Mouse (Mus musculus) limb, embryonic 11.5 days (tissue): ENCODE results near the gene Wars. TPM values are rescaled to one million over a fixed set of nuclear protein-coding genes. Genes with fewer than 3 reads are reported as not detected.

Source experiments
- ATAC-seq: fragments of 200-750 bp; cut with Nextera tagmentation; 2 replicates; pipeline ENCODE4 v1.8.0; 2017; ENCODE audit warnings: low read depth; ENCODE audit not compliant: insufficient number of reproducible peaks, low FRiP score, low TSS enrichment
- DNase-seq: peaks from one replicate; pipeline ENCODE4 v3.0.0-alpha.2; 2015; ENCODE audit warnings: low spot score
- H3K27ac ChIP-seq: fragments of 300-500 bp; sonication (generic); replicated peaks from 2 replicates; pipeline ENCODE4 v1.5.1; 2014; ENCODE audit warnings: low read depth, mild to moderate bottlenecking, low read length
- H3K27me3 ChIP-seq: fragments of 300-500 bp; sonication (generic); 2 replicates; pipeline ENCODE4 v1.6.1; 2014; ENCODE audit warnings: mild to moderate bottlenecking, low read length, mixed read lengths; ENCODE audit not compliant: control insufficient read depth, insufficient read depth
- H3K36me3 ChIP-seq: fragments of 300-500 bp; sonication (generic); 2 replicates; pipeline ENCODE4 v1.6.1; 2014; ENCODE audit warnings: mild to moderate bottlenecking, low read length, moderate library complexity, mixed read lengths; ENCODE audit not compliant: control insufficient read depth, insufficient read depth
- H3K4me1 ChIP-seq: fragments of 300-500 bp; sonication (generic); 2 replicates; pipeline ENCODE4 v1.6.1; 2014; ENCODE audit warnings: low read length, mixed read lengths; ENCODE audit not compliant: control insufficient read depth, insufficient read depth
- H3K4me2 ChIP-seq: fragments of 300-500 bp; sonication (generic); 2 replicates; pipeline ENCODE4 v1.6.1; 2014; ENCODE audit warnings: low read depth, mild to moderate bottlenecking, moderate library complexity; ENCODE audit not compliant: severe bottlenecking
- H3K4me3 ChIP-seq: fragments of 300-500 bp; sonication (generic); 2 replicates; pipeline ENCODE4 v1.5.1; 2014; ENCODE audit warnings: low read depth, low read length
- H3K9ac ChIP-seq: fragments of 300-500 bp; sonication (generic); 2 replicates; pipeline ENCODE4 v1.6.1; 2014; ENCODE audit warnings: mild to moderate bottlenecking, low read length
- H3K9me3 ChIP-seq: fragments of 300-500 bp; sonication (generic); 2 replicates; pipeline ENCODE4 v1.6.1; 2016; ENCODE audit warnings: low read length; ENCODE audit not compliant: control insufficient read depth
- WGBS: fragments of 180-500 bp; shearing (Covaris S2); extraction: QIAGEN DNeasy Blood & Tissue Kit; methylation state at CpG from one replicate; pipeline ENCODE4 v1.1.7; 2014; 5-methylcytosine and 5-hydroxymethylcytosine counted together
- polyA plus RNA-seq: library from polyadenylated mRNA; unstranded; fragments of >200 nt; fragmentation: Nextera tagmentation; extraction: Ambion mirVana; gene quantifications from 2 replicates; pipeline ENCODE4 v1.2.1, GENCODE M21; 2014

Wars gene
- polyA plus RNA-seq, 1 experiment from 2014 or later, result 117 TPM

GRCm38 (mm10) chr12:108858486-108858885, 35.5 kb downstream of the Wars start:
- Histone ChIP-seq H3K27me3 (no peaks in the 10 kb centered on the region), H3K4me2 (no peak overlapping the region), H3K27ac (no peak overlapping the region), H3K4me3 (no peak overlapping the region), H3K4me1 (no peaks in the 10 kb centered on the region), H3K36me3 (peaks cover 3% of the 10 kb centered on the region), H3K9ac (no peak overlapping the region), H3K9me3 (no peaks in the 10 kb centered on the region)
- WGBS, result 85% methylated on average over 5 of the region's 5 CpGs
- ATAC-seq (no peak), DNase-seq (no peak)

GRCm38 (mm10) chr12:108857589-108858184, 36.3 kb downstream of the Wars start:
- ATAC-seq, result no peak
- no peak overlapping the region for H3K4me3 ChIP-seq
- 82% methylated on average over 7 of the region's 7 CpGs for WGBS
- H3K27ac ChIP-seq, result no peak overlapping the region
- H3K36me3 ChIP-seq, result no peaks in the 10 kb centered on the region; the same call in 1 of the 2 replicates
- no peaks in the 10 kb centered on the region for H3K9me3 ChIP-seq
- DNase-seq, result no peak
- H3K27me3 ChIP-seq, result no peaks in the 10 kb centered on the region
- no peak overlapping the region for H3K4me2 ChIP-seq
- H3K4me1 ChIP-seq, result no peaks in the 10 kb centered on the region
- no peak overlapping the region for H3K9ac ChIP-seq

- Histone ChIP-seq H3K36me3 (no peaks in the 10 kb centered on the region; the same call in 1 of the 2 replicates), H3K27me3 (no peaks in the 10 kb centered on the region), H3K9me3 (no peaks in the 10 kb centered on the region), H3K4me2 (no peak overlapping the region), H3K4me1 (no peaks in the 10 kb centered on the region), H3K4me3 (no peak overlapping the region), H3K9ac (no peak overlapping the region), H3K27ac (no peak overlapping the region)
- DNase-seq (no peak), ATAC-seq (no peak)
- 88% methylated on average over 7 of the region's 7 CpGs for WGBS
Observed at GRCm38 (mm10) chr12:108857109-108857508, 36.9 kb downstream of the Wars start.

- H3K27ac ChIP-seq, result no peak overlapping the region
- H3K4me2 ChIP-seq, result no peak overlapping the region
- ATAC-seq (no peak), DNase-seq (no peak)
- 92% methylated on average over 8 of the region's 8 CpGs for WGBS
- no peak overlapping the region for H3K4me3 ChIP-seq
- no peaks in the 10 kb centered on the region for H3K4me1 ChIP-seq
- no peaks in the 10 kb centered on the region for H3K27me3 ChIP-seq
- H3K9ac ChIP-seq, result no peak overlapping the region
- H3K9me3 ChIP-seq, result no peaks in the 10 kb centered on the region
- H3K36me3 ChIP-seq, result no peaks in the 10 kb centered on the region; the same call in 1 of the 2 replicates
Observed at GRCm38 (mm10) chr12:108856186-108856585, 37.8 kb downstream of the Wars start.

GRCm38 (mm10) chr12:108855081-108855480, 38.9 kb downstream of the Wars start:
- ATAC-seq, result no peak
- no peaks in the 10 kb centered on the region for H3K9me3 ChIP-seq
- H3K4me2 ChIP-seq, result no peak overlapping the region

GRCm38 (mm10) chr12:108852822-108853221, 41.2 kb downstream of the Wars start:
- ATAC-seq, result no peak
- no peak for DNase-seq
- Histone ChIP-seq H3K4me3 (no peak overlapping the region), H3K4me1 (no peaks in the 10 kb centered on the region), H3K27ac (no peak overlapping the region), H3K36me3 (no peaks in the 10 kb centered on the region; the same call in 1 of the 2 replicates), H3K4me2 (no peak overlapping the region), H3K9ac (no peak overlapping the region), H3K9me3 (no peaks in the 10 kb centered on the region), H3K27me3 (no peaks in the 10 kb centered on the region)
- WGBS, result 85% methylated on average over 8 of the region's 8 CpGs

More at GRCm38 (mm10) chr12:108855081-108855480, 38.9 kb downstream of the Wars start:
- no peak overlapping the region for H3K9ac ChIP-seq
- H3K4me1 ChIP-seq, result no peaks in the 10 kb centered on the region
- no peak for DNase-seq
- 87% methylated on average over 10 of the region's 10 CpGs for WGBS
- no peaks in the 10 kb centered on the region for H3K36me3 ChIP-seq
- no peak overlapping the region for H3K4me3 ChIP-seq
- H3K27ac ChIP-seq, result no peak overlapping the region
- H3K27me3 ChIP-seq, result no peaks in the 10 kb centered on the region

GRCm38 (mm10) chr12:108850886-108851285, 43.1 kb downstream of the Wars start:
- H3K36me3 ChIP-seq, result peaks cover 2% of the 10 kb centered on the region; the same call in 1 of the 2 replicates
- no peak for DNase-seq
- ATAC-seq, result no peak
- no peak overlapping the region for H3K4me2 ChIP-seq
- H3K4me3 ChIP-seq, result no peak overlapping the region
- no peak overlapping the region for H3K9ac ChIP-seq
- WGBS, result 95% methylated on average over 8 of the region's 8 CpGs
- H3K27ac ChIP-seq, result no peak overlapping the region
- no peaks in the 10 kb centered on the region for H3K27me3 ChIP-seq
- no peaks in the 10 kb centered on the region for H3K9me3 ChIP-seq
- no peaks in the 10 kb centered on the region for H3K4me1 ChIP-seq

- H3K4me3 ChIP-seq, result no peak overlapping the region
- DNase-seq (no peak), ATAC-seq (no peak)
- no peak overlapping the region for H3K4me2 ChIP-seq
- no peaks in the 10 kb centered on the region for H3K27me3 ChIP-seq
- H3K9me3 ChIP-seq, result no peaks in the 10 kb centered on the region
- no peak overlapping the region for H3K9ac ChIP-seq
- H3K27ac ChIP-seq, result no peak overlapping the region
- H3K36me3 ChIP-seq, result peaks cover 2% of the 10 kb centered on the region
- H3K4me1 ChIP-seq, result no peaks in the 10 kb centered on the region
- 63% methylated on average over 8 of the region's 8 CpGs for WGBS
Observed at GRCm38 (mm10) chr12:108850129-108850528, 43.8 kb downstream of the Wars start.
